Mouse (Mus musculus) heart, postnatal 0 days (tissue): ENCODE data around the gene Jaml. TPM values are rescaled to one million over a fixed set of nuclear protein-coding genes. Genes with fewer than 3 reads are reported as not detected.

Experiments used
- ATAC-seq: fragments of 200-750 bp; cut with Nextera tagmentation; 2 replicates; pipeline ENCODE4 v1.8.0; 2017; ENCODE audit warnings: low read depth, moderate number of reproducible peaks, moderate library complexity; ENCODE audit not compliant: insufficient read depth
- DNase-seq: peaks from one replicate; pipeline ENCODE4 v3.0.0-alpha.2; 2016; ENCODE audit warnings: low spot score
- H3K27ac ChIP-seq: fragments of 300-500 bp; sonication (generic); 2 replicates; pipeline ENCODE4 v1.5.1; 2014; ENCODE audit warnings: low read depth, mild to moderate bottlenecking
- H3K27me3 ChIP-seq: fragments of 300-500 bp; sonication (generic); 2 replicates; pipeline ENCODE4 v1.6.1; 2014; ENCODE audit warnings: low read length, mixed read lengths; ENCODE audit not compliant: control insufficient read depth, insufficient read depth
- H3K36me3 ChIP-seq: fragments of 300-500 bp; sonication (generic); replicated peaks from 2 replicates; pipeline ENCODE4 v1.6.1; 2014; ENCODE audit warnings: low read length, mixed read lengths; ENCODE audit not compliant: control insufficient read depth, insufficient read depth
- H3K4me1 ChIP-seq: fragments of 300-500 bp; sonication (generic); 2 replicates; pipeline ENCODE4 v1.6.1; 2014; ENCODE audit warnings: antibody characterized with exemption; ENCODE audit not compliant: control insufficient read depth, insufficient read depth
- H3K4me2 ChIP-seq: fragments of 300-500 bp; sonication (generic); 2 replicates; pipeline ENCODE4 v1.6.1; 2014; ENCODE audit warnings: low read depth, mild to moderate bottlenecking, low read length, moderate library complexity
- H3K4me3 ChIP-seq: fragments of 300-500 bp; sonication (generic); 2 replicates; pipeline ENCODE4 v1.5.1; 2014; ENCODE audit warnings: low read depth, low read length
- H3K9ac ChIP-seq: fragments of 300-500 bp; sonication (generic); replicated peaks from 2 replicates; pipeline ENCODE4 v1.6.1; 2014; ENCODE audit warnings: low read depth, low read length, mixed read lengths
- H3K9me3 ChIP-seq: fragments of 300-500 bp; sonication (generic); replicated peaks from 2 replicates; pipeline ENCODE4 v1.6.1; 2016; ENCODE audit warnings: low read length; ENCODE audit not compliant: control insufficient read depth
- CTCF ChIP-seq: IDR thresholded peaks from 2 replicates; pipeline ENCODE4 v1.5.1; 2016; ENCODE audit warnings: antibody characterized with exemption, control low read depth, low read depth
- EP300 ChIP-seq: IDR thresholded peaks from 2 replicates; pipeline ENCODE4 v1.6.1; 2016; ENCODE audit warnings: antibody characterized with exemption, low read depth
- WGBS: fragments of 180-500 bp; shearing (Covaris S2); extraction: QIAGEN DNeasy Blood & Tissue Kit; methylation state at CpG from one replicate; pipeline ENCODE4 v1.1.7; 2014; 5-methylcytosine and 5-hydroxymethylcytosine counted together
- polyA plus RNA-seq: library from polyadenylated mRNA; unstranded; fragments of >200 nt; fragmentation: Nextera tagmentation; extraction: Ambion mirVana; gene quantifications from 2 replicates; pipeline ENCODE4 v1.2.1, GENCODE M21; 2015
- total RNA-seq: library from RNA; depleted of rRNA; stranded (reverse); fragments of >200 nt; gene quantifications from 2 replicates; pipeline ENCODE4 v1.2.3, GENCODE M21; 2014; ENCODE audit warnings: low replicate concordance

Jaml gene
- total and polyA plus RNA-seq, 2 experiments from 2014 or later, result 0.08 TPM; not detected in 1

DNA sequence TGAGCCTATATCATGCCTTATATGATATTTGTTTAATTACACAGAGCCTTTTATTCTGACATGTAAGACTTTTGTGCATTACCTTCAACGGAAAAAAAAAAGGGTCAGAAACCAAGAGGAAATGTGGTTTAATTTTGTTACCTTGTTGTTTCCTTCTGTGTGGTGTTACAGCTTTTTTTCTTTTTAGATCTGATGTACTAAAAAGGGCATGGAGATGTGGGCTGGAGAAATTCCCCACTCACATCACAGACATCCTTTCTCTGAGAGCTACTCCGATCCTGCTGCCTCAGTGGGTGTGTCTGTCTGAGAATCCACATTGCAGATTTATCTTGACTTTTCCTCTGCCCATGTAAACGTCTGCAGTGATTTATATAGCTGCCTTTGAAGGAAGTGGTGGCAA lies 16.3 kb upstream of the Jaml start:
- H3K27ac ChIP-seq, result no peak overlapping the region
- H3K36me3 ChIP-seq, result no peaks in the 10 kb centered on the region
- H3K27me3 ChIP-seq, result peaks cover 10% of the 10 kb centered on the region
- no peaks in the 10 kb centered on the region for H3K4me1 ChIP-seq
- TF ChIP-seq CTCF (no peak), EP300 (no peak)
- H3K4me3 ChIP-seq, result no peak overlapping the region
- ATAC-seq (no peak), DNase-seq (no peak)
- no peak overlapping the region for H3K9ac ChIP-seq
- H3K4me2 ChIP-seq, result no peak overlapping the region
- 59% methylated on average over 3 of the region's 3 CpGs for WGBS
- H3K9me3 ChIP-seq, result no peaks in the 10 kb centered on the region

DNA sequence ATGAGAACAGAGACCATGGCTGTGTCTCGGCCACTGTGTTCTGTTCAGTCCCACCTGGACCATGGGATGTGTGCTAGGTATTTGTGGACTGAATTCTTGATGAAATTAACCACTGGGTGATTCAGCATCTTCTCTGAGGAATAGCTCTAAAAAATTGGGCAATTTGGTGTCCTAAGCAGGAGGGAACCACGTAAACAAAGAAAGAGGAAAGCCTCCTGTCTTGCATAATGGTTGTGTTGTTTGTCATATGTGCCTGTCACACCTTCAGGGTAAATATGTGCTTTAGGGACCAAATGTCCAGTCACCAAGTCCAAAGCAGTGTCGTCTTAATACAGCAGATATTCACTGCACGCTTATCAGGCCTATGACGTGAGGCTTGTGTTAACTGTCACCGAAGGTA lies 14.6 kb upstream of the Jaml start:
- no peak overlapping the region for H3K9ac ChIP-seq
- ATAC-seq (no peak), DNase-seq (no peak)
- H3K27me3 ChIP-seq, result no peaks in the 10 kb centered on the region
- WGBS, result 73% methylated on average over 6 of the region's 6 CpGs
- no peaks in the 10 kb centered on the region for H3K36me3 ChIP-seq
- H3K4me2 ChIP-seq, result no peak overlapping the region
- no peaks in the 10 kb centered on the region for H3K9me3 ChIP-seq
- TF ChIP-seq CTCF (no peak), EP300 (no peak)
- H3K4me3 ChIP-seq, result no peak overlapping the region
- H3K4me1 ChIP-seq, result no peaks in the 10 kb centered on the region
- no peak overlapping the region for H3K27ac ChIP-seq

DNA sequence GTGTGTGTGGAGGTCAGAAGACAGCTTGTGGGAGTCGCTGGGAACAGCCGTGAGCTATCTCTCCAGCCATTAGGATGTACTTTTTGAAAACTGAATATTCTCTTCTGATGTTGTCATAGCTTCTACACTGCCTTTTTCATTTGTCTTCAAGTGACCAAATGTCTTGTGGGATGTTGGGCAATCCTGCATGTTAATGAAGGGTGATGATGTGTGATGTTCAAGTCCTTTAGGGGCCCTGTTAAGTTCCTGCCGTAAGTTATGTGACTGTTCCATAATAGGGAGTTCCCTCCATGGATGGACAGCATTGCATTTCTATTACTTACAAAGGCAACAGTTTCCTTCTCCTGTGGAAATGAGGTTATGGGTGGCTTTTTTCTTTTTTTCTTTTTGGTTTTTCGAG lies 12.2 kb upstream of the Jaml start:
- DNase-seq (no peak), ATAC-seq (no peak)
- no peak for TF ChIP-seq CTCF
- no peak for TF ChIP-seq EP300
- no peaks in the 10 kb centered on the region for H3K36me3 ChIP-seq
- no peaks in the 10 kb centered on the region for H3K27me3 ChIP-seq
- H3K9me3 ChIP-seq, result no peaks in the 10 kb centered on the region
- H3K9ac ChIP-seq, result no peak overlapping the region
- no peak overlapping the region for H3K4me2 ChIP-seq
- no peak overlapping the region for H3K27ac ChIP-seq
- WGBS, result 67% methylated on average over 4 of the region's 4 CpGs
- H3K4me1 ChIP-seq, result no peaks in the 10 kb centered on the region
- no peak overlapping the region for H3K4me3 ChIP-seq

DNA sequence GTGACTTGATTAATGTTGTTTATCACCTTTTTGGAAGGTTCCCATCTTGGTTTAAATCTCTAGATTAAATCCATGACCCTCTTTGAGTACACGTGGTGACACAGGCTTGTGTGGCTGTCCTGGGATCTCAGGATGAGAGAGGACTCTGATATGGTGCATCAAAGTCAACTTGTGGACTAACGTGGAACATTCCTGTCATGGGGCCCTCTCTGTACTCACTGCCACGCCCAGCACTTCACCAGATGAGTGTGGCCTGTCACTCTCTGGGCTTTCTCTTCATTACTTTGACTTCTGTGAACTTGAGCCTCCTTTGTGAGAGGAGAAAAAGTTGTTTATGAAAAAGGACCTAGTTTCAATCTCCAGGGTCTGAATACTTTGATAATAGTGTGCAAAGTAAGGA lies 7.2 kb upstream of the Jaml start:
- Histone ChIP-seq H3K27ac (no peak overlapping the region), H3K4me3 (no peak overlapping the region), H3K9me3 (no peaks in the 10 kb centered on the region), H3K4me1 (no peaks in the 10 kb centered on the region), H3K27me3 (no peaks in the 10 kb centered on the region), H3K9ac (no peak overlapping the region), H3K4me2 (no peak overlapping the region), H3K36me3 (no peaks in the 10 kb centered on the region)
- DNase-seq (no peak), ATAC-seq (no peak)
- TF ChIP-seq EP300, result no peak
- no peak for TF ChIP-seq CTCF
- WGBS, result 27% methylated on average over 3 of the region's 3 CpGs

DNA sequence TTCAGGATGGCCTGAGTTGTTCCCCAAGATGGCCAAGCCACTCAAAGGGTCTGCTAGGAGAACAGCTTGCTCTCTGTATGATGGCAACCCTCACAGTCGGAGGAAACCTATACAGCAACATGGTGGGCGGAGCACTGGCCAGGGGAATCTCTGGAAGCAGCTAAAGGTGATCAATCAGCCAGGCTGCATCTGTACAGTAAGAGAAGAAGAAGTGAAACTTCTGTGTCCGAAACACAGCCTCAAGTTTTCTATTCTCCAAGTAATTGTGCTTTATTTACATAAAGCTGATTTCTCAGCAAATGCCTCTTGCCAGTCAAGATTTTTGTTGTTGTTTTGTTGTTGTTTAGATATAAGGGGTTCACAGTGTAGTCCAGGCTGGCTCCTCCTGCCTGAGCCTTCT lies 1.1 kb upstream of the Jaml start:
- no peak overlapping the region for H3K27ac ChIP-seq
- H3K4me3 ChIP-seq, result no peak overlapping the region
- TF ChIP-seq CTCF (no peak), EP300 (no peak)
- H3K4me2 ChIP-seq, result no peak overlapping the region
- no peak for ATAC-seq
- no peaks in the 10 kb centered on the region; the same call in 1 of the 2 replicates for H3K27me3 ChIP-seq
- no peaks in the 10 kb centered on the region for H3K4me1 ChIP-seq
- DNase-seq, result no peak
- WGBS, result 51% methylated on average over 3 of the region's 3 CpGs
- H3K36me3 ChIP-seq, result no peaks in the 10 kb centered on the region
- H3K9me3 ChIP-seq, result no peaks in the 10 kb centered on the region
- H3K9ac ChIP-seq, result no peak overlapping the region

DNA sequence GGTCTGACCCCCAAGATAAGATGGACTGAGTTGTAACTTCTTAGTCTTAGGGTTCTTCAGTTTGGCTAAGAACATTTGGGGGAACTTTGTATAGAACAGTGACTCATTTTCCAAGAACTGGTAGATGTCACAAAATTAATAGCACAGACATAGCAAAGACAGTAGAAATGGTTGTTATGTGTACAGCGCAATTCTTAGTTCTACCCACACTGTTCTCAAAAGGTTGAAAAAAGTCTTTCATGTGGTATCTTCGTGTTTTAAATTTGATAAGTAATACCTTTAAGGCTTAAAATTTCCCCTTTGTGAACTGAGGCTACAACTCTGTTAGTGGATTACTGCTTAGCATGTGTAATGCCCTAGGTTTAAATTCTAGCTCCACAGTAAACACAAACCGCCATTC lies 4.1 kb downstream of the Jaml start:
- 72% methylated on average over 3 of the region's 3 CpGs for WGBS
- Histone ChIP-seq H3K4me1 (no peaks in the 10 kb centered on the region), H3K4me3 (no peak overlapping the region), H3K27me3 (peaks cover 3% of the 10 kb centered on the region; the same call in 1 of the 2 replicates), H3K4me2 (no peak overlapping the region), H3K36me3 (no peaks in the 10 kb centered on the region), H3K9ac (no peak overlapping the region), H3K9me3 (no peaks in the 10 kb centered on the region), H3K27ac (no peak overlapping the region)
- TF ChIP-seq CTCF (no peak), EP300 (no peak)
- ATAC-seq (no peak), DNase-seq (no peak)
